Comparison of ENCODE assay signal across 8 mouse cellular contexts in genomic region chr6:125039533-125040153, GRCm38 (mm10). TPM values are rescaled to one million over a fixed set of nuclear protein-coding genes. Genes with fewer than 3 reads are reported as not detected.
DNase-seq lines count a peak whose midpoint lies in the region; ATAC-seq and TF ChIP-seq lines count a peak whose summit lies in the region.

TSS of gene Ing4 (plus strand) at chr6:125039760.

- peak; percentile 91 for TF ChIP-seq EP300 in lung, postnatal 0 days (IDR thresholded peaks at IDR 0.05)

- H3K9ac ChIP-seq in lung, postnatal 0 days (replicated peaks; ENCODE audit: low read depth), result peak within 1 kb of the TSS; percentile 37

- WGBS in hindbrain, embryonic 10.5 days, result under 1% methylated on average over 26 of the region's 26 CpGs
- WGBS in lung, postnatal 0 days, result 0% methylated on average over 26 of the region's 26 CpGs

- H3K9me3 ChIP-seq in hindbrain, embryonic 10.5 days, result no peaks in the 10 kb centered on the region
- no peaks in the 10 kb centered on the region for H3K9me3 ChIP-seq in lung, postnatal 0 days (ENCODE audit: low read length)

- no peaks in the 10 kb centered on the region for H3K27me3 ChIP-seq in hindbrain, embryonic 10.5 days (ENCODE audit: insufficient read depth, poor library complexity, severe bottlenecking)
- no peaks in the 10 kb centered on the region for H3K27me3 ChIP-seq in lung, postnatal 0 days (replicated peaks; ENCODE audit: insufficient read depth, low read length)

- H3K4me2 ChIP-seq in lung, postnatal 0 days (replicated peaks; ENCODE audit: low read depth, low read length), result peak within 1 kb of the TSS; percentile 64

- DNase-seq in MN1 (ENCODE audit: low spot score), result peak; percentile 96
- DNase-seq in cerebellum, adult 9-10 months, result peak; percentile 95
- DNase-seq in hindbrain, embryonic 10.5 days (ENCODE audit: low spot score), result peak; percentile 90
- DNase-seq in layer of hippocampus, adult 9-11 months, result peak; percentile 95
- peak; percentile 99 for DNase-seq in lung, postnatal 0 days (ENCODE audit: low spot score)
- peak; percentile 72 for DNase-seq in ovary, postnatal 14 days (ENCODE audit: low spot score)
- peak; percentile 91 for DNase-seq in thymus, postnatal 14 days

- H3K4me3 ChIP-seq in hindbrain, embryonic 10.5 days, result peak within 1 kb of the TSS; percentile 78
- peak within 1 kb of the TSS; percentile 48 for H3K4me3 ChIP-seq in lung, postnatal 0 days (ENCODE audit: low read depth, low read length)

- TF ChIP-seq CTCF in lung, postnatal 0 days (IDR thresholded peaks at IDR 0.05), result no peak

- ATAC-seq in frontal cortex, adult (ENCODE audit: low TSS enrichment), result peak; percentile 95
- ATAC-seq in lung, postnatal 0 days, result peak; percentile 98

- H3K27ac ChIP-seq in hindbrain, embryonic 10.5 days, result peak within 1 kb of the TSS; percentile 91
- peak within 1 kb of the TSS; percentile 58 for H3K27ac ChIP-seq in lung, postnatal 0 days (ENCODE audit: low read length)

- H3K36me3 ChIP-seq in hindbrain, embryonic 10.5 days, result peaks cover 53% of the 10 kb centered on the region
- H3K36me3 ChIP-seq in lung, postnatal 0 days (ENCODE audit: insufficient read depth, low read length), result peaks cover 22% of the 10 kb centered on the region

- peaks cover 17% of the 10 kb centered on the region for H3K4me1 ChIP-seq in hindbrain, embryonic 10.5 days (replicated peaks)
- peaks cover 6% of the 10 kb centered on the region; the same call in 1 of the 2 replicates for H3K4me1 ChIP-seq in lung, postnatal 0 days (ENCODE audit: insufficient read depth, low read depth, low read length)

RNA-seq across cellular contexts. Expression of gene Ing4, which starts in this region (rescaled TPM):
- polyA plus RNA-seq in hindbrain, embryonic 10.5 days (2016; fragmentation: Nextera tagmentation; extraction: Ambion mirVana), result 125 and 153 TPM in 2 replicates
- 100 and 104 TPM in 2 replicates for polyA plus RNA-seq in lung, postnatal 0 days (2015; fragmentation: Nextera tagmentation; extraction: Ambion mirVana)

Comparison
In these comparisons a context has a peak if more than half of its experiments do, and no peak if none do; other contexts are left out.
1. Peak in every context shown above with its lines: DNase-seq, ATAC-seq, H3K4me3 ChIP-seq and H3K27ac ChIP-seq.